Mouse (Mus musculus) small intestine, adult 2 months (tissue): Measurements from ENCODE around the gene Pou2f1.

ENCODE experiments used
- CTCF ChIP-seq: fragments of 200-500 bp; IDR thresholded peaks from 2 replicates; pipeline ENCODE4 v1.5.1; 2012; ENCODE audit warnings: low read depth, mild to moderate bottlenecking, control low read depth, inconsistent platforms, low read length, moderate library complexity, mixed read lengths; ENCODE audit not compliant: insufficient replicate concordance, insufficient read length; ENCODE audit errors: extremely low read depth
- POLR2A ChIP-seq: fragments of 200-500 bp; IDR thresholded peaks from 2 replicates; pipeline ENCODE4 v1.6.1; 2012; ENCODE audit warnings: low read depth, mild to moderate bottlenecking, control low read depth, inconsistent platforms, low read length, moderate library complexity

GRCm38 (mm10) chr1:165833244-165833643 lies 169.2 kb downstream of the Pou2f1 start:
- TF ChIP-seq CTCF (no peak), POLR2A (no peak)
